Mouse (Mus musculus): Measurements from ENCODE around the gene Lamb1. TPM values are rescaled to one million over a fixed set of nuclear protein-coding genes. Genes with fewer than 3 reads are reported as not detected.

The Lamb1 gene
- polyA plus RNA-seq, 1 experiment from 2014 or later = 17.8 TPM

DNA sequence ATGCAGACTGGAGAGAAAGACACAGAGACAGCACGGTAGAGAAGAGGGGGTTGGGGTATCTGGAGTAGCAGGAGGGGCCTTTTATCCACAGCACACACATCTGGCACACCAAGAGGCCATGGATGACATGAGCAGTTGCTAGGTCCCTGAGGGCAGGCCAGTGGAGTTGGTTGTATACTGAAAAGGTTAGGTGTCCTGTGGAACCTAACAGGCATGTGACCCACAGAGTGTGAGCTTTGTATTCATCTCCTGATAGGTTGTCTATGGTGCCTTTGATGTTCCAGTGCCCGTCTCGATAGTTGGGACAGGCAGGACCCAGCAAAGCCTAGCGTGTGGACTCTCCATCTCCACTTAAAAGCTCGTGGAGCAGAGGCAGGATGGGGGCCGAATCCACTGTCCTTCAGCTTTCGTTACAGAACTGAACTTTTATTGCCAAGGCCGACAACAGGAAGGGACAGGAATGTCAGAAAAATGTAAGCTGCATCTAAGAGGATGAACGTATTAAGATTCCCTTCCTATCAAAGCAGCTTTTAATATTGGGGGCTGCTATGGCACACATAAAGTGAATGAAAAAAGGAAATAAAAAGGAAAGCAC, 46.7 kb downstream of the Lamb1 start:
- 89% methylated on average over 9 of the region's 9 CpGs for WGBS
- peaks cover 15% of the 10 kb centered on the region for H3K4me1 ChIP-seq
- peaks cover 4% of the 10 kb centered on the region; the same call in 1 of the 2 replicates for H3K36me3 ChIP-seq
- no peak overlapping the region for H3K27ac ChIP-seq (replicated peaks)
- DNase-seq (ENCODE audit: low spot score) = no peak
- no peaks in the 10 kb centered on the region for H3K9me3 ChIP-seq (replicated peaks)
- no peaks in the 10 kb centered on the region for H3K27me3 ChIP-seq (ENCODE audit: low read depth, poor library complexity, severe bottlenecking)
- no peak overlapping the region for H3K4me3 ChIP-seq

DNA sequence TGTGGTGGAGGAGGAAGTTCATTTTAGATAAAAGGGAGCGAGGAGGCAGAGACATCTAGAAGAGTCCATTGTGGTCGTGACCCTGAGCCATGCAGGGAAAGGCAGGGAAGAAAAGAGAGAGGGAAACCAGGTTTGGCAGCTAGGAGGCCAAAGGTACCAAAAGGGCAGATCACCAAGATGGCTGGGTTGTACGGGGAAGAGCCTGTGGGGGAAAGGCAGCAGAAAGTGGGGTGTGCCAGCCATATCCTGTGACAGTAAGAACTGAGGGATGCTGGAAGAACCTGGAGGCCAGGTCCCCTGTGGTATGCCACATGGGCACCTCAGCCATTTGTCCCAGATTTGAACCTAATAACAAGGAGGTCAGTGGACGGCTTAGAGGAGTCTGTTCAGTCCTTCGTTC, 47.2 kb downstream of the Lamb1 start:
- 97% methylated on average over 5 of the region's 5 CpGs for WGBS
- Histone ChIP-seq H3K4me1 (peaks cover 15% of the 10 kb centered on the region), H3K36me3 (peaks cover 4% of the 10 kb centered on the region; the same call in 1 of the 2 replicates), H3K4me3 (no peak overlapping the region), H3K9me3 (replicated peaks) (no peaks in the 10 kb centered on the region), H3K27ac (replicated peaks) (no peak overlapping the region), H3K27me3 (ENCODE audit: low read depth, poor library complexity, severe bottlenecking) (no peaks in the 10 kb centered on the region)
- DNase-seq (ENCODE audit: low spot score) = no peak

DNA sequence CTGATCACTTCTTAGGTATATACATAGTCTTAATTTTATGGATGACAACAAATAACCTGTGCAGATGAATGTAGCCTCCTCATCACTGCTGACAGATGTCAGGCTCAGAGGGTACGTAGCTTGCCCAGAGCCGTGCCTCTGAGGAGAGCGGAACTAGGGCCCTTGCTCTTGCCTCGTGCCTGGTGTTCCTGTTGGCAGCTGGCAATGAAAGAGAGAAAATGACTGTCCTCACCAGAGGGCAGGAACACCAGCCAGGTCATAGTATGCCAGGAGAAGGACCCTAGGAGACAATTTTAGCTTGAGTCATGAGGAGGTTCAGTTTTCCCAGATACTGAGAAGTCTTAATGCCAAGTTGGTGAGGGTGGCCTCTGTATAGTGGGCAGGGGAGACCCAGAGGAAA, 48.1 kb downstream of the Lamb1 start:
- Histone ChIP-seq H3K4me1 (peaks cover 15% of the 10 kb centered on the region), H3K4me3 (no peak overlapping the region), H3K27ac (replicated peaks) (no peak overlapping the region), H3K9me3 (replicated peaks) (no peaks in the 10 kb centered on the region), H3K36me3 (peaks cover 1% of the 10 kb centered on the region; the same call in 1 of the 2 replicates), H3K27me3 (ENCODE audit: low read depth, poor library complexity, severe bottlenecking) (no peaks in the 10 kb centered on the region)
- WGBS = 98% methylated on average over 4 of the region's 4 CpGs
- DNase-seq (ENCODE audit: low spot score) = no peak

DNA sequence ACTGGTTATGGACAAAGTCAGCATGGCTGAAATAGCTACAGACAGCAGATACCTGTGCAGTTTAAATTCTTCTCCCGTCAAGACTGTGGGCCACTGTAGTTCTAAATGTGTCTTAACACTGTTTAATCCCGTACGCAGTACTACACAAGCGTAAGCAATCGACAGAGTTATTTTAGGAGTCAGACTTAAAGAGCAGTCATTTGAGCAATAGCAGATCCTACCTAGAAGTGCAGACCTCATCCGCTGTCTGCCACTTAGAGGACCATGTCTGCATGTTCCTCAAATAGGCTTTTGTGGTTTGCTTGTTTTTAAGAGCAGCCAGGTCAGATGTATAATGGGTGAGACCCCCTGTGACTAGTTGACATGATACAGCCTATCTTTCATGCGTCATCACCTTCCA, 49.3 kb downstream of the Lamb1 start:
- WGBS = 90% methylated on average over 7 of the region's 7 CpGs
- no peaks in the 10 kb centered on the region for H3K27me3 ChIP-seq (ENCODE audit: low read depth, poor library complexity, severe bottlenecking)
- no peak overlapping the region for H3K4me3 ChIP-seq
- no peaks in the 10 kb centered on the region for H3K9me3 ChIP-seq (replicated peaks)
- H3K36me3 ChIP-seq = peaks cover 1% of the 10 kb centered on the region; the same call in 1 of the 2 replicates
- no peak for DNase-seq (ENCODE audit: low spot score)
- no peak overlapping the region for H3K27ac ChIP-seq (replicated peaks)
- peaks cover 14% of the 10 kb centered on the region for H3K4me1 ChIP-seq

DNA sequence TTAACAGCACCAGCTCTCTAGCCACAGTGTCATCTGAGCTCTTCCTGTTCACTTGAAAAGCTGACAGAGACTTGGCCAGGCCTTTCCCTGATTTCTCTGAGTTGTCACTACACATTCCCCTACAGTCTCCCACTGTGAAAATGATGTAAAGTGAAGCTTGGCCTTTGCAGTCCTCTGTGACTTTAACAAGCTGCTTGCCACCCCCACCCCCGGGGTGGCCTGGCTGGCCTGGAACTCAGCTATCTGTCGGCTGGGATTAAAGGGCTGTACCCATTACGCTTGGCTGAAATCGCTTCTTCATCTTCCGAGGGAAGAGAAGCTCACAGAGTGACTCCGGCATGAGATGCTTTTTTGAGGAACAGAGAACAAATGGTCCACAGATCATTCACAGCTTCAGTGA, 50.9 kb downstream of the Lamb1 start:
- no peak for DNase-seq (ENCODE audit: low spot score)
- H3K4me1 ChIP-seq = 0 out of 2 replicates have a peak, but pooled peaks cover 2% of the 10 kb centered on the region
- no peak overlapping the region for H3K27ac ChIP-seq (replicated peaks)
- H3K4me3 ChIP-seq = no peak overlapping the region
- WGBS = 73% methylated on average over 6 of the region's 6 CpGs
- H3K9me3 ChIP-seq (replicated peaks) = no peaks in the 10 kb centered on the region
- H3K27me3 ChIP-seq (ENCODE audit: low read depth, poor library complexity, severe bottlenecking) = no peaks in the 10 kb centered on the region
- H3K36me3 ChIP-seq = peaks cover 1% of the 10 kb centered on the region; the same call in 1 of the 2 replicates

DNA sequence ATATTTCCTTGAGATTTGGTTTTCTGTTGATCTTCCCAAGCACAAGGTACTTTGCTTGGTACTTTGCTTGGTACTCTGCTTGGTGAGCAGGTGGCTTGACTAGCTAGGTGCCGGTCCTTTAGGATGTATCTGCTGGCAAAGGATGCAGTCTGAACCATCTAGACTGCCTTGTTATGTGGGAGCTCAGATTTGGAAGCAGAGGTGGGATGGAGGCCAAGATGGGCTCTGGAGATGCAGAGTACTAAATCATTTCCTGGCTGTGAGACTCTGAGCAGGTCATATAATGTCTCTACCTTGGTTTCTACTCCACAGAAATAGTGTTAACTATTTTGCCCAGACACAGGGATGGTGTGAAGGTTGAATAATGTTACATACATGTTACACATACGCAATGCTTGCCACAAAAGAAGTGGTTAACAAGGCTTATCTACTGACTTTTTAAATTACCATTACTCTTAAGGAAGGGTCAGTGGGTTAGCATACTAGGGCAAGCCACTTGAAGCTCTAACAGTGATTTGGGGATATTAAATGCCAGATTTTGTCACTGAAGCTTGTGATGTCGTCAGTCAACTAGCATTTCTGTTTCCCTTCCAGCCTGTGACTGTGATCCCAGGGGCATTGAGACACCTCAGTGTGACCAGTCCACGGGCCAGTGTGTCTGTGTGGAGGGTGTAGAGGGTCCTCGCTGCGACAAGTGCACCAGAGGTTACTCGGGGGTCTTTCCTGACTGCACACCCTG, 52.8 kb downstream of the Lamb1 start:
- 92% methylated on average over 7 of the region's 7 CpGs for WGBS
- H3K27ac ChIP-seq (replicated peaks) = no peak overlapping the region
- DNase-seq (ENCODE audit: low spot score) = no peak
- no peaks in the 10 kb centered on the region for H3K27me3 ChIP-seq (ENCODE audit: low read depth, poor library complexity, severe bottlenecking)
- no peaks in the 10 kb centered on the region for H3K4me1 ChIP-seq
- no peaks in the 10 kb centered on the region for H3K9me3 ChIP-seq (replicated peaks)
- no peak overlapping the region for H3K4me3 ChIP-seq
- peaks cover 1% of the 10 kb centered on the region; the same call in 1 of the 2 replicates for H3K36me3 ChIP-seq

DNA sequence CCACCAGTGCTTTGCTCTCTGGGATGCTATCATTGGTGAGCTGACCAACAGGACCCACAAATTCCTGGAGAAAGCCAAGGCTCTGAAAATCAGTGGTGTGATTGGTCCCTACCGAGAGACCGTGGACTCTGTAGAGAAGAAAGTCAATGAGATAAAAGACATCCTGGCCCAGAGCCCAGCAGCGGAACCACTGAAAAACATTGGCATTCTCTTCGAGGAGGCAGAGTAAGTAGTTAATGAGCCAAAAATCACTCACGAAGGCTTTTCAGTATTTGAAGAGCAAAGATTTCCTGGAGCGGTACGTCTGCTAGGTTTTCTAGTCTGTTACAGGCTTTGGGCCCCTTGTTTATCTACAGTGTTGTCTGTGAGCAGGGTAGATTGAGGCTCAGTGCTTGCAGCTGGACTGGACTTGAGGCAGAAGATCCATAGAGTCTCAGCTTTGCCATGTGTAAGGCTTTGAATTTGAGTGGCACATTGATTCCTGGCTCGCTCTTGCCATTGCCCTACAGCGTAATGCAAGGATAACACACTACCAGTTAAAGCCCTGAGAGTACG, 53.5 kb downstream of the Lamb1 start:
- 93% methylated on average over 10 of the region's 10 CpGs for WGBS
- Histone ChIP-seq H3K4me1 (no peaks in the 10 kb centered on the region), H3K4me3 (no peak overlapping the region), H3K27ac (replicated peaks) (no peak overlapping the region), H3K27me3 (ENCODE audit: low read depth, poor library complexity, severe bottlenecking) (no peaks in the 10 kb centered on the region), H3K9me3 (replicated peaks) (no peaks in the 10 kb centered on the region), H3K36me3 (peaks cover 1% of the 10 kb centered on the region; the same call in 1 of the 2 replicates)
- no peak for DNase-seq (ENCODE audit: low spot score)

DNA sequence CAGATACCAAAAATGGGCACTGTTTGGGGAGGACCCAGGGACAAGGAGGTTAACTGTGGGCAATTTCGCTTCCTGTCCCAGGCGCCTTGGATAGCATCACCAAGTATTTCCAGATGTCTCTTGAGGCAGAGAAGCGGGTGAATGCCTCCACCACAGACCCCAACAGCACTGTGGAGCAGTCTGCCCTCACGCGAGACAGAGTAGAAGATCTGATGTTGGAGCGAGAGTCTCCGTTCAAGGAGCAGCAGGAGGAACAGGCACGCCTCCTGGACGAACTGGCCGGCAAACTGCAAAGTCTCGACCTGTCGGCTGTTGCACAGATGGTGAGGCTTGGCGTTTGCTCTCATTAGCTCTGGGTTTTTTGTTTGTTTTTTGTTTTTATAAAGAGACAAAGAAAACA, 55.8 kb downstream of the Lamb1 start:
- no peak for DNase-seq (ENCODE audit: low spot score)
- 0 out of 2 replicates have a peak, but pooled peaks cover under 1% of the 10 kb centered on the region for H3K36me3 ChIP-seq
- no peak overlapping the region for H3K4me3 ChIP-seq
- H3K9me3 ChIP-seq (replicated peaks) = no peaks in the 10 kb centered on the region
- no peaks in the 10 kb centered on the region for H3K27me3 ChIP-seq (ENCODE audit: low read depth, poor library complexity, severe bottlenecking)
- 85% methylated on average over 13 of the region's 13 CpGs for WGBS
- no peaks in the 10 kb centered on the region for H3K4me1 ChIP-seq
- no peak overlapping the region for H3K27ac ChIP-seq (replicated peaks)

DNA sequence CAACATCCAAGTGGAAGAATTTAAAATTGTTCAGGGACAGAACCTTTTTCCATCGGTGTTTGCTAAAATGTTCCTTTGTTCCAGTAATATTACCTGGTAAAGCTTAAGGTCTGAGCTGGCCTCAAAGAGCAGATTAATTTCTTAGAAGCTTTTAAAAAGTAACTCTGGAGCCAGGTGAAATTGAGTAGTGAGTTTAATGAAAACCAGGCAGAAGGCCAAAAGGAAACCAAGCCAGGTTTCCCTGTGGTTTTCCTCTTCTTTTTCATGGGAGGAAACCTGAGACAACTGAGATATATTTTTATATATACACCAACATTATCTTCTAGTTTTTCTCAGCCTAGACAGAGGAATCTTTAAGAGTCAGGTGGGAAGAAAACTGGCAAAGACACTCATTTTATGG, 56.5 kb downstream of the Lamb1 start:
- Histone ChIP-seq H3K27me3 (ENCODE audit: low read depth, poor library complexity, severe bottlenecking) (no peaks in the 10 kb centered on the region), H3K36me3 (0 out of 2 replicates have a peak, but pooled peaks cover 3% of the 10 kb centered on the region), H3K27ac (replicated peaks) (no peak overlapping the region), H3K4me1 (no peaks in the 10 kb centered on the region), H3K9me3 (replicated peaks) (no peaks in the 10 kb centered on the region), H3K4me3 (no peak overlapping the region)
- 96% methylated on average over 1 of the region's 1 CpGs for WGBS
- no peak for DNase-seq (ENCODE audit: low spot score)

DNA sequence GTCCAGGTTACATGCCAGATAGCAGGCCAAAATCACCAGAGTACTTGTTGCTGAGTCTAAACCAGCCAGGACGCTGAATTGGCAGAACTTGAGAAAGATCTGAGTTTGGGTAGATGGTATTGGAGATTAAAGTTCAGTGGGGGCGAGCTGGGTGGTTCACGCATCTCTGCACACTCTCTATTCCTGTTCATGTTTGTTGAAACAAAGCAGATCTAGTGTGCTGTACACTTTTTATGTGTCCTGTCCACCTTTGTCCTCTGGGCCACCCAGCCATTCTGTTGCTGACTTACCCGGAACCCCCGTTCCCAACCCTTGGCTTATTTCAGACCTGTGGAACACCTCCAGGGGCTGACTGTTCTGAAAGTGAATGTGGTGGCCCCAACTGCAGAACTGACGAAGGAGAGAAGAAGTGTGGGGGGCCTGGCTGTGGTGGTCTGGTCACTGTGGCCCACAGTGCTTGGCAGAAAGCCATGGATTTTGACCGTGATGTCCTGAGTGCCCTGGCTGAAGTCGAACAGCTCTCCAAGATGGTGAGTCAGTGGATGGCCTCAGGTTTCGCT, 58.2 kb downstream of the Lamb1 start:
- Histone ChIP-seq H3K9me3 (replicated peaks) (no peaks in the 10 kb centered on the region), H3K4me1 (no peaks in the 10 kb centered on the region), H3K27me3 (ENCODE audit: low read depth, poor library complexity, severe bottlenecking) (no peaks in the 10 kb centered on the region), H3K36me3 (peaks cover 7% of the 10 kb centered on the region; the same call in 1 of the 2 replicates), H3K27ac (replicated peaks) (no peak overlapping the region), H3K4me3 (no peak overlapping the region)
- no peak for DNase-seq (ENCODE audit: low spot score)
- WGBS = 93% methylated on average over 9 of the region's 9 CpGs

DNA sequence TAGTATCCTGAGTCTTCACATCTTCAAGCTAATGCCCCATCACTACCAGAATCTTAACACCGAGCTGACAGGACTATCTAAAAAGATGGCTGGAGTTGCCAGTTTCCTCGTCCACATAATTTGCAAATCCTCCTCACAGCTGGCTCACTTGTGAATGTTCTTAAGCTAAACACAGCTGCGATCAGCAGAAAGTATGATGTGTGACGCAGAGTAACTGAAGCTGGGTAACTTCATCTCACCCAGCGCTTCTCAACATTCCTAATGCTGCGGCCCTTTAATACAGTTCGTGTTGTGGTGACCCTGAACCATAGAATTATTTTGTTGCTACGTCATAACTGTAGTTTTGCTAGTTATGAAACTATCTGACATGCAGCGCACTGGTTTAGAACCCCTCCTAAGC, 62.1 kb downstream of the Lamb1 start:
- DNase-seq (ENCODE audit: low spot score) = no peak
- peaks cover 38% of the 10 kb centered on the region for H3K36me3 ChIP-seq
- no peaks in the 10 kb centered on the region for H3K9me3 ChIP-seq (replicated peaks)
- no peak overlapping the region for H3K27ac ChIP-seq (replicated peaks)
- no peak overlapping the region for H3K4me3 ChIP-seq
- H3K27me3 ChIP-seq (ENCODE audit: low read depth, poor library complexity, severe bottlenecking) = no peaks in the 10 kb centered on the region
- no peaks in the 10 kb centered on the region for H3K4me1 ChIP-seq
- WGBS = 96% methylated on average over 9 of the region's 9 CpGs

DNA sequence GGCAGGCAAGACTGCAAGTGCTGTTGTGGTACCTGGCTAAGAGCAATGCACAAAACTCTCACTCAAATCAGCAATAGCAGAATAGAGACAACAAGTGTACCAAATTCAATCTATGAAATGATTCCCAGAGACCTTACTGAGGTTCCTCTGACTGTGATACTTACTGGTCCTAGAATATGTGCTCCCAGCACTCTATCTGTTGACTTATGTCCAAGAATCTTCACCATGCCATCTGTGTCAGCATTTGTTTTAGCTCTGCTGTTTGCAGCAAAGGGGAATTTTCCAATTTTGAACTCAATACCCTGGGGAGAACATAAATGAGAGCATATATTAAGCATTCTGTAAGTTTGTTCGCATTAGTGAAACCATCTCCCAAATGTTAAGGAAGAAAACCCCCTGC, 68.2 kb downstream of the Lamb1 start:
- H3K9me3 ChIP-seq (replicated peaks) = no peaks in the 10 kb centered on the region
- no peak overlapping the region for H3K27ac ChIP-seq (replicated peaks)
- H3K4me3 ChIP-seq = no peak overlapping the region
- no peaks in the 10 kb centered on the region for H3K4me1 ChIP-seq
- WGBS = 97% methylated on average over 1 of the region's 1 CpGs
- no peak for DNase-seq (ENCODE audit: low spot score)
- peaks cover 91% of the 10 kb centered on the region for H3K36me3 ChIP-seq
- H3K27me3 ChIP-seq (ENCODE audit: low read depth, poor library complexity, severe bottlenecking) = no peaks in the 10 kb centered on the region

Measured in midbrain, embryonic 10.5 days (tissue).